Mouse (Mus musculus): Measurements from ENCODE around the gene Ebpl. TPM values are rescaled to one million over a fixed set of nuclear protein-coding genes. Genes with fewer than 3 reads are reported as not detected.
A peak's percentile ranks its signal among the peaks of the same experiment; 100 is the strongest.

Gene Ebpl
- polyA plus RNA-seq, 1 experiment from 2014 or later, result 10.6 TPM

DNA sequence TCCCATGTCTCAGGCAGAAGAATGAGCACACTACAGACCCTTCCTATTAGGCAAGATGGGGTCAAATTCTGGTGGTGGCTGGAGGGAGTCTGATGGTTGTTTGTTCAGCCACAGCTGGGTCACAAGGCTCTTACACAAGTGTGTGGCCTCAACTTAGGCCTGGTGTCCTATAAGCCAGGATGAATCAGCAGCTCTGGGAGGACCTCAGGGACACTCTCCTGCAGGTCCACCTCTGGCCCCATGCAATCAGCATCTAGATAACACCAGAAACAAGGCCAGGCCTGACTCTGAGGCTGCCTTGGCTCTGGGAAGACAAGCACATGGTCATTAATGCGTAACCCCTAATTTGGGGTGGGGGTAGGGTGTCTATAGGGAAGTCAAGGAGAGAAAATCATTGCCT lies 39.5 kb downstream of the Ebpl start:
- Histone ChIP-seq H3K36me3 (no peaks in the 10 kb centered on the region), H3K27ac (replicated peaks) (no peak overlapping the region), H3K27me3 (ENCODE audit: low read depth, poor library complexity, severe bottlenecking) (no peaks in the 10 kb centered on the region), H3K9me3 (replicated peaks) (peaks cover 11% of the 10 kb centered on the region), H3K4me1 (no peaks in the 10 kb centered on the region), H3K4me3 (no peak overlapping the region)
- DNase-seq (ENCODE audit: low spot score), result no peak
- 92% methylated on average over 1 of the region's 1 CpGs for WGBS

DNA sequence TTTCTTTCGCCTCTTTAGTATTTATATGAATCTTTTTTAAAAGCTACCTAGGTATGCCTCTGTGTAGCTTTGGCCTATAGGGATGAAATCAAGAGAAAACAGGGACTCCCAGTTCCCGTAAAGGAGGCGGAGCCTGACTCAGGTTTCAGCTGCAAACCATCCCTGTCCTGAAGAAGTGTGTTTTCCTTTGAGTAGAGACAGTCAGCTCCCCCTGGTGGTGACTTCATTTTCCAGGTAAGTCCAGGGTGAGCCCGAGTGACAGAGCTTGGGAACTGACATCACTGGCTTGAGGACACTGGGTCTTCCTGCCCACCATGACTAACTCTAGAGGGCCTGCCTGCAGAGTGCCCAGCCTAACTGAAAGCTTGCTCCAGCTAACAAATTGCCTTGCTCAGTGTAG lies 43.4 kb downstream of the Ebpl start:
- Histone ChIP-seq H3K4me1 (no peaks in the 10 kb centered on the region), H3K27ac (replicated peaks) (no peak overlapping the region), H3K9me3 (replicated peaks) (no peaks in the 10 kb centered on the region), H3K36me3 (no peaks in the 10 kb centered on the region), H3K27me3 (ENCODE audit: low read depth, poor library complexity, severe bottlenecking) (no peaks in the 10 kb centered on the region), H3K4me3 (no peak overlapping the region)
- peak; percentile 47 for DNase-seq (ENCODE audit: low spot score)
- 39% methylated on average over 4 of the region's 4 CpGs for WGBS

DNA sequence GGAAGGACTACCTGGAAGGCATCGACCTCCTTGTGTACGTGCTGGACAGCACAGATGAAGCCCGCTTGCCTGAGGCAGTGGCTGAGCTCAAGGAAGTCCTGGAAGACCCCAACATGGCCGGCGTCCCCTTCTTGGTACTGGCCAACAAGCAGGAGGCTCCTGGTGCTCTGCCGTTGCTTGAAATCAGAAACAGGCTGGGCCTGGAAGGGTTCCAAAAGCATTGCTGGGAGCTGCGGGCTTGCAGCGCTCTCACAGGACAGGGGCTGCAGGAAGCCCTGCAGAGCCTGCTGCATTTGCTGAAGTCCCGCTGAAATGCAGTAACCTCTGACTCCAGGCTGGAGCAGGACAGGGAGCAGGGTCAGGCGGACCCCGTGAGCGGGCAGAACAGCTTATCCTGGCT lies 49.3 kb downstream of the Ebpl start:
- DNase-seq (ENCODE audit: low spot score), result no peak
- 0 out of 2 replicates have a peak overlapping the region, but pooled peaks have one; percentile 49 for H3K27ac ChIP-seq (replicated peaks)
- H3K9me3 ChIP-seq (replicated peaks), result no peaks in the 10 kb centered on the region
- 78% methylated on average over 12 of the region's 12 CpGs for WGBS
- no peak overlapping the region for H3K4me3 ChIP-seq
- H3K4me1 ChIP-seq, result peaks cover 11% of the 10 kb centered on the region
- H3K36me3 ChIP-seq, result no peaks in the 10 kb centered on the region
- no peaks in the 10 kb centered on the region for H3K27me3 ChIP-seq (ENCODE audit: low read depth, poor library complexity, severe bottlenecking)

DNA sequence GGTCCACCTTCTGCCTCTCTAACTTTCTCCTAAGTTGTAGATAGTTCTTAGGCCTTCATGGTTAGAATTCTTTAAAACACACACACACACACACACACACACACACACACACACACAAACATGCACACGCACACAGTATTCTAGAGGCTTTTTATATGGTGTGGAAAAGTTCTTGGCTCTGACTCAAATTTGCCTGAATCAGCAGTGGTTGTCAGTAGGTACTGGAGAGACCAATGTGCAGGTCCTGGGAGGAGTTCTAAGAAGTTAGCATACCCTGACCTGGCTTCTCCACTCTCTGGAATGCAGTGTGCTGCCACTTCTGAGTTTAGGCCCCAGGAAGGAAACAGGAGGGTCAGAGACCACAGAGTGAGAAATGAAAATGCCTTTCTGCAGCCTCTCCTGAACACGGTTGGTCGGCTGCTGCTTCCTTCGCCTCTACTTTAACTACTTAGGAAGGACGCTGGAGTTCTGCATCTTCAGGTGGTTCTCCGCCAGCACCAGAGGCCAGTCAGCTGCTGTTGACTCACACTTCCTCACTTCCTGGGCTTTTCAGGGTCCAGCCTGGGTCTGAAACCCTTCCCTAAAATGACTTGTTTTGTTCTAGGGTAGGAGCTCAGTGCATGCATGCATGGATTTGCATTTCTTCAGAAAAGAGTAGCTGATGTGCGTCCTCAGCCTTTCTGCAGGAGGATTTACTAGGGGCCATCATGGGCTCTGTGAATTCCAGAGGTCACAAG lies 50.0 kb downstream of the Ebpl start:
- H3K27ac ChIP-seq (replicated peaks), result 0 out of 2 replicates have a peak overlapping the region, but pooled peaks have one; percentile 49
- WGBS, result 75% methylated on average over 7 of the region's 7 CpGs
- H3K9me3 ChIP-seq (replicated peaks), result no peaks in the 10 kb centered on the region
- peaks cover 11% of the 10 kb centered on the region for H3K4me1 ChIP-seq
- no peak for DNase-seq (ENCODE audit: low spot score)
- no peaks in the 10 kb centered on the region for H3K27me3 ChIP-seq (ENCODE audit: low read depth, poor library complexity, severe bottlenecking)
- no peak overlapping the region for H3K4me3 ChIP-seq
- H3K36me3 ChIP-seq, result no peaks in the 10 kb centered on the region

DNA sequence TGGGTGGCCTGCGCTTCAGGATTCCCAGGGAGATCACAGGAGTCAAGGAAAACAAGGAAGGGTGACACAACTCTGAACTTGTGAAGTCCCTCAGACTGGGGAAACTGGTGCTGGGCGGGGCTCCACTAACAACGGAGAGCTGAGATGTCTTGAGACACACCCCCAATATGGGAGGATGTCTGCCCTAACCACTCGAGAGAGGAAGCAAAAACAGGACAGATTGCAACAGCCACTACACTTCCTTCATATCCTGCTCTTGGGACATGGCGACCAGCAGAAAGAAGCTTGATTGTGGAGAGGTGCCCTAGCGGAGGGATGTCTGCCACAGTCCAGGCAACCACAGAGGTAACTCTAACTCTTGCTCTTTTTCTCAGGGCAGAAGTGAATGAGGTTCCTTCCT lies 50.6 kb downstream of the Ebpl start, which contains the start of gene Arl11:
Arl11 (plus strand) TSS at position 161 of the 400 bp plus-strand sequence.
- Histone ChIP-seq H3K27ac (replicated peaks) (0 out of 2 replicates have a peak within 1 kb of the TSS, but pooled peaks have one; percentile 49), H3K27me3 (ENCODE audit: low read depth, poor library complexity, severe bottlenecking) (no peaks in the 10 kb centered on the region), H3K36me3 (no peaks in the 10 kb centered on the region), H3K4me1 (peaks cover 11% of the 10 kb centered on the region), H3K9me3 (replicated peaks) (no peaks in the 10 kb centered on the region), H3K4me3 (no peak within 1 kb of the TSS)
- WGBS, result 76% methylated on average over 6 of the region's 6 CpGs
- DNase-seq (ENCODE audit: low spot score), result no peak

DNA sequence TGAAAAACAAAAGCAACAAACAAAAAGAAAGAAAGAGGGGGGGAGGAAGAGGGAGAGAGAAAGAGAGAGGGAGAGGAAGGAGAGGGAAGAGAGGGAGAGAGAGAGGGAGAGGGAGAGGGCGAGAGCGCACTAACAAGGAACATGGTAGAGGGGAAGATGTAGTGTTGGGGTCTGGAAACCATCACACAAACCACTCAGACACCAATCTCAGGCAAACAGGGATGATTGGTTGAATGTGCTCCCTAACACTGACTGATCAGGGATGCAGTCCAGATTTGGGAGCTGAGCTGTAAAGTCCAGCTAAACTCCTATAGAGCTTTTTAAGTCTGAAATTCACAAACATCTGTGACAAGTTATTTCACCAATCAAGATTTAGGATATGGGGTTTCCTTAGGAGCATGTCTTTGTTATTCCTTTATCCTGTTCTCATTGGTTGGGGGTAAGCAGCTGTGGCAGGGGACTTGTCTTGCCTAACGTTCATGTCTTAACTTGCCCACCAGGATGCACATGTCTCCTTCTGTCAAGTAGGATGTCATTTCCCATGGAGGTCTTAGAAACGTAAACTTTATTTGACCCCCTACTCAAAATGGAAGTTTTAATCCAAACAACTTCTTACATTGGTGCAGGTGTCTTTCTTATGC lies 56.1 kb downstream of the Ebpl start:
- H3K36me3 ChIP-seq, result no peaks in the 10 kb centered on the region
- no peaks in the 10 kb centered on the region for H3K4me1 ChIP-seq
- H3K9me3 ChIP-seq (replicated peaks), result no peaks in the 10 kb centered on the region
- no peak overlapping the region for H3K4me3 ChIP-seq
- no peak for DNase-seq (ENCODE audit: low spot score)
- no peak overlapping the region for H3K27ac ChIP-seq (replicated peaks)
- no peaks in the 10 kb centered on the region for H3K27me3 ChIP-seq (ENCODE audit: low read depth, poor library complexity, severe bottlenecking)
- 81% methylated on average over 4 of the region's 4 CpGs for WGBS

DNA sequence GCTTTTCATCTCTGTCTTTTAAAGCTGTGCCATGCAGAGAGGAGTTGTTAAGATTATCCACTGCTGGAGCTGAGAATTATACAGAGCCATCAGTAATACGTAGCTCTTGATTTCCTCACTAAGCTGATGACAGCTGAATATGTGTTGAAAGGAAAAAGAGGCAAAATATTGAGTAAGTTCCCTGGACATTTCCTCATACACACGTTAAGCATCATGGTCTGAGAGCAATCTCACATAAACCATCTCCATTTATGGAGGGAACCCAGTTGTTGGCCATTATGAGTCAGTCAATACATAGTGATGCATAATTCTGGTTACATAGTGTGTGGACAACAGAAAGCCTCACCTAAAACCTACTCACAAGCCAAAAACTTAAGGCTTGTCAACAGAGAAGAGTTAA lies 57.8 kb downstream of the Ebpl start:
- H3K9me3 ChIP-seq (replicated peaks), result no peaks in the 10 kb centered on the region
- no peak overlapping the region for H3K4me3 ChIP-seq
- WGBS, result 88% methylated on average over 2 of the region's 2 CpGs
- H3K4me1 ChIP-seq, result no peaks in the 10 kb centered on the region
- H3K27me3 ChIP-seq (ENCODE audit: low read depth, poor library complexity, severe bottlenecking), result no peaks in the 10 kb centered on the region
- no peak for DNase-seq (ENCODE audit: low spot score)
- no peak overlapping the region for H3K27ac ChIP-seq (replicated peaks)
- no peaks in the 10 kb centered on the region for H3K36me3 ChIP-seq

DNA sequence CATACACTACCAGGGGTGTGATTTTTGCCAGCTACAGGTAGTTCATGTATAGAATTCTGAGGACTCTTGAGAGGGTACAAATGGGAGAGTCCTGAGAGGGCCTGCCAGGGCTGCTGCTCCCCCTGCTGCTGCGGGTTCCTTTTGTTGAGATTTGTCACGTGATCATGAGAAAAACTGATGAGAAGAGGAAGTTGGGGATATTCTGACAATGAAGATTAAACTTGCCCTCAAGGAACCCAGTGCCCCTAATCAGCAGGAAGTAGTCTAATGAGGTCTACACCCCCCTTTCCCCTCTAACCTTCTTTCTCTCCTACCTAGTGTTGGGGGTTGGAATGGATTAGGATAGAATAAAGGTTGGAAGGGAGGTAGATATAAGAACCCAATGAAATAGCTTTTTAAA lies 58.9 kb downstream of the Ebpl start:
- H3K4me1 ChIP-seq, result no peaks in the 10 kb centered on the region
- no peaks in the 10 kb centered on the region for H3K27me3 ChIP-seq (ENCODE audit: low read depth, poor library complexity, severe bottlenecking)
- no peak overlapping the region for H3K4me3 ChIP-seq
- DNase-seq (ENCODE audit: low spot score), result no peak
- H3K27ac ChIP-seq (replicated peaks), result no peak overlapping the region
- WGBS, result 67% methylated on average over 2 of the region's 2 CpGs
- H3K9me3 ChIP-seq (replicated peaks), result no peaks in the 10 kb centered on the region
- no peaks in the 10 kb centered on the region for H3K36me3 ChIP-seq

DNA sequence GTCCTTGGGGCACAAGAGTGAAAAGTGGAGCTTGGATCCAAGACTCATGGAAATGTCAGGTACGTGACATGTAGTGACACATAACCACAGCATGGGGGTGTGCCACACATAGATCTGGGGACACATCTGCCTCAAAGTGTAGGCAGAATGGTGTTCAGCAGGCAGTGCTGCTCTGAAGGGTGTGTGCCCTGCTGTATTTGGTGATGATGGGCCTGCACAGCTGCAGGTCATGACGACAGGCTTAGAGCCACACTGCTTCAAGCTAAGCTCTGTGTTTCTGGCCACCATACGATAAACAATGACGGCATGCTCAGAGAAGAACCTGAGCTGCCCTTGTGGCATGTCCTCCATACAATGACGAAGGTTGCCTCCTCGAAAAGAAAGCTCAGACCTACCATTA lies 60.4 kb downstream of the Ebpl start:
- H3K4me1 ChIP-seq, result no peaks in the 10 kb centered on the region

DNA sequence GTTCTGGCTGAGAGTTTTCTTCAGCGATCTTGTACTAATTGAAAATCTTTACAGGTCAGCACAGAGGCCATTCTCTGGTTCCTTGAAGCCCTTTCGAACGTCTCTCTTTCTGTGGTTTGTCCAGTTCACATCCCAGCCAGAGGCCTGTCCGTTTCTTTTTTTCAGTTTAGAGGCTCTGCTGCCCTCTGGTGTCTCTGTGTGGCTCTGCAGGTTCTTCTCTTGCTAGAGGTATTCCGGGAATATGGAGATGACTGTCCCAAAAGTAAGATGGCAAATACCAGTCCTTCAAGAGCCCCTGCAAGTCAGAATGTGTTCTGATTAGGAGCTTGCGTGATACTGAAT lies 65.5 kb downstream of the Ebpl start:
- peak; percentile 71 for DNase-seq (ENCODE audit: low spot score)
- WGBS, result 14% methylated on average over 6 of the region's 6 CpGs
- no peaks in the 10 kb centered on the region for H3K9me3 ChIP-seq (replicated peaks)
- 0 out of 2 replicates have a peak overlapping the region, but pooled peaks have one; percentile 4 for H3K4me3 ChIP-seq
- H3K4me1 ChIP-seq, result no peaks in the 10 kb centered on the region
- no peaks in the 10 kb centered on the region for H3K36me3 ChIP-seq
- H3K27me3 ChIP-seq (ENCODE audit: low read depth, poor library complexity, severe bottlenecking), result no peaks in the 10 kb centered on the region
- H3K27ac ChIP-seq (replicated peaks), result no peak overlapping the region

More for the DNA sequence above, 60.4 kb downstream of the Ebpl start:
- no peaks in the 10 kb centered on the region for H3K36me3 ChIP-seq
- no peak overlapping the region for H3K4me3 ChIP-seq
- no peaks in the 10 kb centered on the region for H3K27me3 ChIP-seq (ENCODE audit: low read depth, poor library complexity, severe bottlenecking)
- no peaks in the 10 kb centered on the region for H3K9me3 ChIP-seq (replicated peaks)
- no peak for DNase-seq (ENCODE audit: low spot score)
- WGBS, result 91% methylated on average over 6 of the region's 6 CpGs
- no peak overlapping the region for H3K27ac ChIP-seq (replicated peaks)

DNA sequence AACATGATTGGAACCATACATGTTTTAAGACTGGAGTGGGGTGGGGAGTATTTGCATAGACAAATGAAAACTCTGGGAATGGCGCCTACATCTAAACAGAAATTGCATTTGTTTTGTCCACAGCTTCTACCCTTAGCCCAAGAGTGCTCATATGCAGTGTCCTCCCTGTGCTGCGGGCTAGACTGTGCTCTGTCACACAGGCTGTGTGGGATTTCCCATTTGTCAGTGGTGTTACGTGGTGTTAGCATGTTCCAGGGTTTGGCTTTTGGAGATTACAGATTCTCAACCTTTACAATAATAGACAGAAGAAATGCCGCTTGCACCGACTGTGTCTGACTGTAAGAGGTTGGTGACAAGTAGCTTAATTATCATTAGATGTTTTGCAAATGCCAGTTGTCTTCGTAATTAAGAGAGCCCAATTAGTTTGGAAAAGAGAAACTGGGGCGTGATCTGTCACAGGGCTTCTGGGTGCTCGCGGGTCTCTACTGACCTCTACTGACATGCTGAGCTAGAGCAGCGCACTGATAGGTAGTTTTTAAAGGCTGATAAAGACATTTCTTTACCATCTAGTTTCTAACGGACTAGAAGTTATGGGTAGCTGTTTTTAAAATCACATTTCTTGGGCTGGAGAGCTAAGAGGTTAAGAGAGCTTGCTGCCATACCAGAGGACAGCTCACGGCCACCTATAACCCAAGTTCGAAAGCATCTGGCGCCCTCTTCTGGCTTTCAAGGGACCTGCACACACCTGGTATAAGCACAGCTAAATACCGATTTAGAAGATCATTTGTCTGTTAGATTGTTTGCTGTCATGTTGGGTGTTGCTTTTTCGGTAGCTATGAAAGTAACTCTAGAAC lies 66.1 kb downstream of the Ebpl start:
- Histone ChIP-seq H3K27me3 (ENCODE audit: low read depth, poor library complexity, severe bottlenecking) (no peaks in the 10 kb centered on the region), H3K4me1 (no peaks in the 10 kb centered on the region), H3K27ac (replicated peaks) (no peak overlapping the region), H3K4me3 (0 out of 2 replicates have a peak overlapping the region, but pooled peaks have one; percentile 4), H3K36me3 (no peaks in the 10 kb centered on the region), H3K9me3 (replicated peaks) (no peaks in the 10 kb centered on the region)
- WGBS, result 53% methylated on average over 16 of the region's 16 CpGs
- DNase-seq (ENCODE audit: low spot score), result peak; percentile 59

DNA sequence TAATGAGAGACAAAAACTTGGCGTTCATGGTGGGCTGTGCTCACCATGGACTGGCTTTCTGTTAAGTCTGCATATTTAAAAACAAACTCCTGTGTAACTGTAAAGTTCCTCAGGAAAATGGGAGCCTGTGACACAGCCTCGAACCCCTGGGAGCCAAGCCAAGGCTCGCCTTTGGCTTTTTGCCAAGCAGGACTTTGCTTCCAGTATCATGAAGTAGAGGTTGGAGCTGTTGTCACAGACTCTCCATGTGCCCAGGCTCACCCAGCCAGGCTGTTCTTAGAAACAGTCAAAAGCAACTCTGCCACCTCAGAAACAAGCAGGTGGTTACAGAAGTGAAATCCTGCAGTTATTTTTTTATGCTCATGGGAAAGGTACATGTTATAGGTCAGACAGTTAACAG lies 69.6 kb downstream of the Ebpl start:
- no peaks in the 10 kb centered on the region for H3K9me3 ChIP-seq (replicated peaks)
- WGBS, result 80% methylated on average over 3 of the region's 3 CpGs
- no peaks in the 10 kb centered on the region for H3K27me3 ChIP-seq (ENCODE audit: low read depth, poor library complexity, severe bottlenecking)
- no peak for DNase-seq (ENCODE audit: low spot score)
- no peaks in the 10 kb centered on the region for H3K36me3 ChIP-seq
- H3K27ac ChIP-seq (replicated peaks), result no peak overlapping the region
- no peaks in the 10 kb centered on the region for H3K4me1 ChIP-seq
- H3K4me3 ChIP-seq, result no peak overlapping the region

Data from midbrain, embryonic 10.5 days (tissue).